Mouse (Mus musculus) liver, postnatal 0 days (tissue): ENCODE results near the gene Smyd1.

Experiments used
- CTCF ChIP-seq: sonication (generic); IDR thresholded peaks from 2 replicates; pipeline ENCODE4 v1.5.1; 2016; ENCODE audit warnings: antibody characterized with exemption, low read depth
- EP300 ChIP-seq: IDR thresholded peaks from 2 replicates; pipeline ENCODE4 v1.6.1; 2016; ENCODE audit warnings: antibody characterized with exemption, low read depth, mild to moderate bottlenecking

- TF ChIP-seq CTCF (no peak), EP300 (no peak)
Measured at GRCm38 (mm10) chr6:71235944-71236343, 86.1 kb downstream of the Smyd1 start.
